Mouse (Mus musculus): ENCODE results near the gene Cpne5. TPM values are rescaled to one million over a fixed set of nuclear protein-coding genes. Genes with fewer than 3 reads are reported as not detected.

The Cpne5 gene
- polyA plus RNA-seq, 1 experiment from 2014 or later, result not detected

DNA sequence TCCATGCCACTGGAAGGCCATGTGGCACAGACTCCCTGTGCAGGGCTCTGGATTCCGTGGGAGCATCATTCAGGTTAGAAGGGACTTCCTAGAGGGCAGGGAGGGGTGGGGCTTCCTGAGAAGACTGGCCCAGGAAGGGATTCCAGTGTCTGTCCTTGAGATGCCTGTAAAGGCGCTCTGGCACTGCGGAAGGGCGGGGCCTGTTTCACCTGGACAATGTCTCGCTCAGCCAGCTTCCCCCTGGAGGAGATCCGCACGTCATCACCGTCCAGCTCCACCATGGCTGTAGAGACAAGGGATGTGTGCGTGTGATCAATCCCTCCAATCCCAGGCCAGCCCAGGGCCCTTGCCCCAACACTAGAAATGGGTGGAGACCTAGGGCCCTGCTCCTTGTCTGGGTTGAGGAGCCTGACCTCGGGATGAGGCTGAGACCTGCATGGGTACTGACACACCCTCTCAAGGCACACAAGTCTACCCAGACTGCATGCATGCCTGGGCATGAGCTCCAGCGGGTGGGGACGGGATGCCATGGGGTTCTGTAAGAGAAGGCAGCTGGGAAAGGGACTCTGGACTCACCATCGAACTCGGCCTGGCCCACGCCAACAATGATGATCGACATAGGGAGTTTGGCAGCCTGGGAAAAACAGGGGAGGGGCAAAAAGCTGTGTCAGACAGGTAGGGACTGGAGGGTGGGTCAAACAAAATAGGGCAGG is 78.1 kb downstream of the Cpne5 start:
- H3K79me2 ChIP-seq (ENCODE audit: inconsistent target), result no peaks in the 10 kb centered on the region
- H3K36me3 ChIP-seq (ENCODE audit: inconsistent target), result no peaks in the 10 kb centered on the region
- 93% methylated on average over 16 of the region's 16 CpGs for WGBS (ENCODE audit: missing documents)
- no peak overlapping the region for H3K4me3 ChIP-seq (ENCODE audit: inconsistent target)
- H3K27ac ChIP-seq, result no peak overlapping the region

DNA sequence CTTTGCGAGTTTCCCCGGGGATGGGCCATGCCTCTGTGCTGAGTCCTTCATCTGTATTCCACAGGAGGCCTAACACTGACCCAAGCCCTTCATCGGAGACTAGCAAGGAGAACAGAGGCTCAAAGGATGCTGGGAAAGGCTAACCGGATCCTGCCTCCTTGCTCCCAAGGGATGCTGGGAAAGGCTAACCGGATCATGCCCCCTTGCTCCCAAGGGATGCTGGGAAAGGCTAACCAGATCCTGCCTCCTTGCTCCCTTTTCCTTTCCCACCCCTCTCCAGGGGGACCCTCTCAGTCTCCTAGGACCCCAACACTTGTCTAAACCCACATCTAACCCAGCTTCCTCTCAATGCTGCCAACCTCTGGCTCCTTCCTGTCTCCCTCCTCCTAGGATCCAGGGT is 78.6 kb downstream of the Cpne5 start:
- 96% methylated on average over 5 of the region's 5 CpGs for WGBS (ENCODE audit: missing documents)
- no peak overlapping the region for H3K27ac ChIP-seq
- H3K4me3 ChIP-seq (ENCODE audit: inconsistent target), result no peak overlapping the region
- no peaks in the 10 kb centered on the region for H3K36me3 ChIP-seq (ENCODE audit: inconsistent target)
- no peaks in the 10 kb centered on the region for H3K79me2 ChIP-seq (ENCODE audit: inconsistent target)

DNA sequence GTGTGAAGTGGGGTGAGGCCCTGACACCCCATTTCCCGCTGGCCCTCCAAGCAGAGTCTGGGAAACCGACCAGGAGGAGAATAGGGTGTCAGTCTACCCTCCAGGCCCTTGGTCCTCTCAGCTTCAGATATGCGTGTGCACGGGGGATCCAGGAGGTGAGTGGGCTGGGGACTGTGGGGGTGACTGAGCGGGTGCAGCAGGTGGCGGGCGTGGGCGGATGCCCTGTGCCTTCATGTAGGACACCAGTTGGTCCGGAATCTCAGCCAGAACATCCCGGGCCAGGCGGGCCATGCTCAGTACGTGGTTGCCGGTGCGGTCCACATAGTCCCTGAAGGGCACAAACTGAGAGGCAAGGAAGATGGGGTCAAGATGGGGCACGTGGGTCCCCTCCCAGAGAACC is 79.1 kb downstream of the Cpne5 start:
- Histone ChIP-seq H3K4me3 (ENCODE audit: inconsistent target) (no peak overlapping the region), H3K36me3 (ENCODE audit: inconsistent target) (no peaks in the 10 kb centered on the region), H3K27ac (no peak overlapping the region), H3K79me2 (ENCODE audit: inconsistent target) (no peaks in the 10 kb centered on the region)
- WGBS (ENCODE audit: missing documents), result 92% methylated on average over 15 of the region's 15 CpGs

DNA sequence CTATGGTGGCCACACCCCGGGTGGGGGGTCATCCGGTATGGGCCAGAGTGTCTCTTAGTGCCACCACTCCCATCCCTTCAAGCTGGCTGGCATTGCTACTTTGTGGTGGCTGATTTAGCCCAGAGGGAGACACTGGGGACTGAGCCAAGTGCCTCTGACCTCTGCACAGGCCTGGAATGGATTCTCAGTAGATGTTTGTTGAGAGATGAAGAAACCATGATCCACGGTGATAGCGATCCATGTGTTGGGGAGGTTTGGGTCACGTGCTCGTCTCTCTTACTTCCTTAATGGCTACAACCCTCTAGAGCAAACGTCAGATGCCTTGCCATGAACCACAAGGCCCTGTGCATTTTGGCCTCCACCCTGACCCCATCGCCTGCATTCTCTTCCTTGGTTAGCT is 81.1 kb downstream of the Cpne5 start:
- Histone ChIP-seq H3K36me3 (ENCODE audit: inconsistent target) (no peaks in the 10 kb centered on the region), H3K79me2 (ENCODE audit: inconsistent target) (no peaks in the 10 kb centered on the region), H3K27ac (no peak overlapping the region), H3K4me3 (ENCODE audit: inconsistent target) (no peak overlapping the region)
- 59% methylated on average over 8 of the region's 8 CpGs for WGBS (ENCODE audit: missing documents)

DNA sequence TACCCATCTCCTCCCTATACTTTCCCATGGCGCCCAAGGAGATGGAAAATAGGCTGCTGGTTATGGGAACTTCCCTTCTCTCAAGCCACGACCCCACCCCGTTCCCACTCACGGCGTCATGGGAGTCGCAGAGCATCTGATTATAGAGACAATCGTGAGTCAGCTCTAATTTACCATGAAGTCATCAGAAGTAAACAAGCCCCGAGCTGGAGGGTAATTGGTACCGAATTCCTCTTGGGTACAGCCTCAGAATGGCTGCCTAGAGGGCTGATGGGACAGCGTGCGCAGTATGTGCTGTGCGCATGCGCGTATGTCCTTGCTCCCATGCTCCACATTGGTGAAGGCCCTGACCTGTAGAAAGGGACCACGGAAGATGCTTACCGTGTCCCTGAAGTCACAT is 81.6 kb downstream of the Cpne5 start:
- no peaks in the 10 kb centered on the region for H3K36me3 ChIP-seq (ENCODE audit: inconsistent target)
- 86% methylated on average over 14 of the region's 16 CpGs for WGBS (ENCODE audit: missing documents)
- no peak overlapping the region for H3K27ac ChIP-seq
- H3K79me2 ChIP-seq (ENCODE audit: inconsistent target), result no peaks in the 10 kb centered on the region
- H3K4me3 ChIP-seq (ENCODE audit: inconsistent target), result no peak overlapping the region

GRCm38 (mm10) chr17:29155355-29156135 is 82.4 kb downstream of the Cpne5 start:
- Histone ChIP-seq H3K79me2 (ENCODE audit: inconsistent target) (no peaks in the 10 kb centered on the region), H3K4me3 (ENCODE audit: inconsistent target) (no peak overlapping the region), H3K36me3 (ENCODE audit: inconsistent target) (no peaks in the 10 kb centered on the region), H3K27ac (no peak overlapping the region)
- 87% methylated on average over 12 of the region's 12 CpGs for WGBS (ENCODE audit: missing documents)

DNA sequence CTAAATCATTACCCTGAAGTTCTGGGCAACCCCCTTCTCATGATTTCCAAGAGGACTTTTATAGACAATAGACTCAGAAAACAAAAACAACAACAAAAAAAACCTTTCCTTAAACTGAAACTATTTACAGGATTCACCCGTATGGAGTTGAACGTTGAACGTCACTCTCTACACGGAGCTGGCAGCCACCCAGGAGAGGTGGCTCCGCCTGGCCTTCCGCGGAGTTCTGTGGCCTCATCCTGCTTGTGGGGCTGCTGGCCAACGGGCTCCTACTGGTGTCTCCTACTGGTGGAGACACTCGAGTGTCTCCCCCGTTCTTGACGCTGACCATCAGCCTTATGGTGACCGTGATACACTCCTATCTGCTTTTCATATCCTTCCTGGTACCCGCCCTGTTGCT is 83.7 kb downstream of the Cpne5 start:
- no peak overlapping the region for H3K27ac ChIP-seq
- H3K4me3 ChIP-seq (ENCODE audit: inconsistent target), result no peak overlapping the region
- H3K79me2 ChIP-seq (ENCODE audit: inconsistent target), result no peaks in the 10 kb centered on the region
- H3K36me3 ChIP-seq (ENCODE audit: inconsistent target), result no peaks in the 10 kb centered on the region
- WGBS (ENCODE audit: missing documents), result 82% methylated on average over 13 of the region's 13 CpGs

DNA sequence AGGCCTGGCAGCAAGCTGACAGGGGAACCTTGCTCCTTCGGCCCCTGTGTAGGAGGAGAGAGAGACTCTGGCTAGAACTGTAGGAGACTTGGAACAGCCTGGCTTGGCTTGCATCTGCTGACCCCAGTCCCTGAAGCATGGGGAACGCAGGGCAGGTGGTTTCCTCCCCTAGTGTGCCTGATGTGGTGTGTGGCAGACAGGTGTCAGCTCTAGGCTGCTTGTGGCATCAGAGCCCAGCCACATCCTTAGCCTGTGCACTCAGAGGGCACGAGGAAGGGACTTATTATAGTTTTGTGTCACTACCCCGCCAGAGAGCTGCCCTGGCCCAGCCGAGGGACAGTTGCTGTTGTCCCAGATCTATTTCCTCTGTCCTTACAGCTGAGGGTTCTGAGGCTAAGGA is 85.4 kb downstream of the Cpne5 start:
- WGBS (ENCODE audit: missing documents), result 41% methylated on average over 5 of the region's 5 CpGs
- H3K36me3 ChIP-seq (ENCODE audit: inconsistent target), result no peaks in the 10 kb centered on the region
- no peak overlapping the region for H3K4me3 ChIP-seq (ENCODE audit: inconsistent target)
- no peaks in the 10 kb centered on the region for H3K79me2 ChIP-seq (ENCODE audit: inconsistent target)
- no peak overlapping the region for H3K27ac ChIP-seq

DNA sequence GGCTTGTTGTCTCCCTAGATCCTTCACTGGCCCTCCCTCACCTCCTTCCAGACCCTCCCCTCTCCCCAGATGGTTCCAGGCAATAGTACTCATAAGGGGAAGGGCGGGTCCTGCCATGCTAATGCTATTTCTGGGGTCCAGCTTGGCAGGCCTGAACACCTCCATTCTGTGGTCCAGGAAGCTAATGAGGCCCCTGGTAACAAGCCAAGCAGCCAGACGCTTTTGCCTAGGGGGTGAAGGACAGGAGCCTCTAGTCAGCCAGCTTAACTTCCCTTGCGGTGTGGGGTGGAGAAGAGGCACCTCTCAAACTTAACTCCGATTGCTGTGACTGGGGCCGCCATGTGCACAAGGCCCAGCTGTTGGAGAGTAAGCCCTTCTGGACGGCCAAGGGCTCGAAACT is 88.2 kb downstream of the Cpne5 start:
- H3K4me3 ChIP-seq (ENCODE audit: inconsistent target), result no peak overlapping the region
- H3K27ac ChIP-seq, result no peak overlapping the region
- H3K36me3 ChIP-seq (ENCODE audit: inconsistent target), result no peaks in the 10 kb centered on the region
- no peaks in the 10 kb centered on the region for H3K79me2 ChIP-seq (ENCODE audit: inconsistent target)
- 70% methylated on average over 7 of the region's 7 CpGs for WGBS (ENCODE audit: missing documents)

DNA sequence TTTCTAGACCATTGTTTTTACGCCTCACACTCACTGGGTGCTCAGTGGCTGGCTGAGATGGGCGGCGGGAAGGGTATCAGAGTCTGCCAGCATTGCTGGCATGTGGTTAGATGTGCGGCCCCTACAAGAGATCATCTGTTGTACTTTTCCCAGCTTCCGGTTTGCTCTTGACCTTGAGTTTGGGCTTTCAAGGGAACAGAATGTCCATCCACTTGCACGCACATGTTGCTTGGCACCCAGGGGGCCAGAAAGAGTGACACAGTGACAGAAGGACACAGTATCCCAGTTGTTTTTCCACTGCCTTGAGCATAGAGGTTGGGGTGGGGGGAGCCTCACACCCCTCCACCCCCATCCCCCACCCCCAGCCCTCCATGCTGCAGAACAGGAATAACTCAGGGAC is 90.2 kb downstream of the Cpne5 start:
- Histone ChIP-seq H3K4me3 (ENCODE audit: inconsistent target) (no peak overlapping the region), H3K36me3 (ENCODE audit: inconsistent target) (no peaks in the 10 kb centered on the region), H3K27ac (no peak overlapping the region), H3K79me2 (ENCODE audit: inconsistent target) (no peaks in the 10 kb centered on the region)
- WGBS (ENCODE audit: missing documents), result 85% methylated on average over 6 of the region's 6 CpGs

- Histone ChIP-seq H3K27ac (no peak overlapping the region), H3K36me3 (ENCODE audit: inconsistent target) (no peaks in the 10 kb centered on the region), H3K4me3 (ENCODE audit: inconsistent target) (no peak overlapping the region), H3K79me2 (ENCODE audit: inconsistent target) (no peaks in the 10 kb centered on the region)
- WGBS (ENCODE audit: missing documents), result 72% methylated on average over 14 of the region's 14 CpGs
These were observed 90.7 kb downstream of the Cpne5 start for GRCm38 (mm10) chr17:29147273-29147672.

GRCm38 (mm10) chr17:29145101-29145500 is 92.9 kb downstream of the Cpne5 start:
- H3K79me2 ChIP-seq (ENCODE audit: inconsistent target), result no peaks in the 10 kb centered on the region
- H3K27ac ChIP-seq, result no peak overlapping the region
- no peak overlapping the region for H3K4me3 ChIP-seq (ENCODE audit: inconsistent target)
- no peaks in the 10 kb centered on the region for H3K36me3 ChIP-seq (ENCODE audit: inconsistent target)
- 82% methylated on average over 11 of the region's 12 CpGs for WGBS (ENCODE audit: missing documents)

- Histone ChIP-seq H3K4me3 (ENCODE audit: inconsistent target) (no peak overlapping the region), H3K27ac (no peak overlapping the region), H3K79me2 (ENCODE audit: inconsistent target) (no peaks in the 10 kb centered on the region), H3K36me3 (ENCODE audit: inconsistent target) (no peaks in the 10 kb centered on the region)
- 63% methylated on average over 8 of the region's 8 CpGs for WGBS (ENCODE audit: missing documents)
These were observed 94.7 kb downstream of the Cpne5 start for GRCm38 (mm10) chr17:29143266-29143665.

- Histone ChIP-seq H3K4me3 (ENCODE audit: inconsistent target) (no peak overlapping the region), H3K79me2 (ENCODE audit: inconsistent target) (no peaks in the 10 kb centered on the region), H3K27ac (no peak overlapping the region), H3K36me3 (ENCODE audit: inconsistent target) (no peaks in the 10 kb centered on the region)
- WGBS (ENCODE audit: missing documents), result 74% methylated on average over 3 of the region's 3 CpGs
These were observed 96.4 kb downstream of the Cpne5 start for GRCm38 (mm10) chr17:29141577-29141976.

DNA sequence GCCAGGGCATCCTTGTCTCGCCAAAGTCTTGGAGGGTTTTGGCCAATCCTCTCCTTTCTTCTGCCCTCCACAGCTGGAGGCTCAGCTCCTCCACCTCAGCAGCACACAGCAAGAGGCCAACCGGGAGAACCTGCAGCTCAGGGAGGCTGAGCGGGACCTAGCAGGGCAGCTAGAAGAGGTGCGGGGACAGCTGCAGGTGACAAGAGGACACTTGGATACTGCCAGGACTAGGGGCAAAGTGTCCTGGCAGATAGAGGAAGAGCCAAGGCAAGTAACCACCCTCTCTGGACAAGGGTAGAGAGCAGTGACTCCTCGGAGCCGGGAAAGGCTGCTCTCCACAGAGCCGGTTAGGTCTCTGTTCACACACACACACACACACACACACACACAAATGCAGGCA is 100.1 kb downstream of the Cpne5 start:
- Histone ChIP-seq H3K36me3 (ENCODE audit: inconsistent target) (no peaks in the 10 kb centered on the region), H3K27ac (no peak overlapping the region)
- WGBS (ENCODE audit: missing documents), result 91% methylated on average over 7 of the region's 7 CpGs

More for the DNA sequence above, 100.1 kb downstream of the Cpne5 start:
- Histone ChIP-seq H3K4me3 (ENCODE audit: inconsistent target) (no peak overlapping the region), H3K79me2 (ENCODE audit: inconsistent target) (no peaks in the 10 kb centered on the region)
